Mouse (Mus musculus): ENCODE data around the gene Ikzf5.

Ikzf5 gene

DNA sequence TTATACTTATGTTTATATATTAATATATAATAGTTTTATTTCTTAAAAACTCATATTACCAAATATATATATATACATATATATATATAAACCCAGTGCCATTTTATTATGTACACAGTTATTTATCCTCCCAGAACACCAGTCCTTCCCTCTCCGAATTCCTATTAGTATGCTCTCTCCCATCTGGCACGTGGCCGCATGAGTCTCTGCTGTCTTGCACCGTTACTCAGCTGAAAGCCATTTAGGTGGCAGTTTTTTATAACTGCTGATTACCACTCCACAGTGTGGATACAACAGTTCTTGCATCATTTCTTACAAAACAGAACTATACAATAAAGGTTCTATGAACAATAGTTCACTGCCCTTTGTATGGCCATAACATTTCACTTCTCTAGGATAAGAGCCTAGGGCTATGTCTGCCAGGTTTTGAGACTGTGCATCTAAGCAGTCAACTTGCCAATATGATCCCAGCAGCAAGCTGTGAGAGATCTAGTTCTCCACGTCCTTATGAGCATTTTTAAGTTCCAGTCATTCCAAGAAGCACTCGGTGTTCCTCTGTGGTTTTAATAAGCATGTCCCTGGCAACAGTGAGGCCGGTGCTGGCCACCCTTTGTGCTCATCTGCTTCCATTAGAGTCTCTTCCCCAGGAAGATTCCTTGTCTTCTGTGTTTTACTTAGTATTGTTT is 64.3 kb downstream of the Ikzf5 start:
- DNase-seq (ENCODE audit: low spot score), result no peak

Measured in embryo, embryonic 10.5 days (tissue).